Mouse (Mus musculus) liver, adult (tissue): ENCODE results near the gene Gzmf.
"Not testable (repeated sequence)": the region's sequence is repeated elsewhere in the genome, so short reads cannot be mapped to it uniquely, and the experiment has no call there.

Experiments
- GATA4 ChIP-seq: IDR thresholded peaks from 2 replicates; pipeline ENCODE4 v1.6.1; 2014; ENCODE audit warnings: mild to moderate bottlenecking, low read length; ENCODE audit not compliant: insufficient replicate concordance

Gzmf gene

DNA sequence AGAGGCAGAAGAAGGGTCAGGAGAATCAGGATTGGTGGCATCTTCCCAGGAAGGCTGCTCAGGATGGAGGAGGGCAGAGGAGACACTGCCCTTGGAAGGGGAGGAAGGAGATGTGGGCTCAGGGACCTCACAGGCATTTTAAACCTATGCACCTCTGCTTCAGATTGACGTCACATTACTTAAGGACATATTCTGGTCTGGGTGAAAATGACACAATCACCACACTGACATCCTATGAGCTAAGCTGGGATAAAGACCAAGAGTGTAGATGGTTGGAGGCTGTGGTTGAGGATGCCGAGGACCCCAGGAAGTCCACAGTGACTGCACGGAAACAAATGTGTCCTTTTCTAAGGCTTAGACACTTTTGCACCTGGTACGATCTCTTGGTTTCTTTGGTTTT, at the start of gene Gzmf:
Gene Gzmf (minus strand): TSS at position 101 of the 400 bp plus-strand sequence.
- TF ChIP-seq GATA4 = no peak

DNA sequence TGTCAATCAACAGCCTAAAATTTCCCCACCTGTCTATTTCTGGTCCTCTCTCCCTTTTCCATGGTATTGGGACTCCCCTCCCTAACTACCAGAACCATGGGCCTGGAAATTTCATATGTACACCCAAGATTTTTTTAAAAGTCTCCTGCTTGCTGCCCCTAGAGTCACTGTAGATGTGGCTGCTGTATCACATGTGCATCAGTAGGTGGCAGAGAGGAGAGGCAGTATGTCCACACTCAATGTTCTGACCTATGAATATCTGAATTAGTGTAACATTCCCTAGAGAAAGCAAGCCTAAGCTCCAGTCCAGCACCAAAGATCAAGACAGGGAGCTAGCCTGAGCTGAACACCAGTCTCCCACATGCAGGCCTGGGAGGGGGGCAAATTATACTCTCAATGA, 29.2 kb upstream of the Gzmf start:
- no peak for TF ChIP-seq GATA4

DNA sequence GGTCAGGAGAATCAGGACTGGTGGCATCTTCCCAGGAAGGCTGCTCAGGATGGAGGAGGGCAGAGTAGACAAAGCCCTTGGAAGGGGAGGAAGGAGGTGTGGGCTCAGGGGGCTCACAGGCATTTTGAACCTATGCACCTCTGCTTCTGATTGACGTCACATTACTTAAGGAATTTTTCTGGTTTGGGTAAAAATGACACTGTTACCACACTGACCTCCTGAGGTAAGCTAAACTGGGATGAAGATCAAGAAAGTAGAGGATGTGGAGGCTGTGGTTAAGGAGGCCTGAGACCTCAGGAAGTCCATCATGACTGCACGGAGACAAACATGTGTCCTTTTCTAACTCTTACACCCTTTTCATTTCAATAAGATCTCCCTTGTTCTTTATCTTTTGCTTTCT, 23.3 kb upstream of the Gzmf start, which contains the start of gene Gzmc:
Gene Gzmc (minus strand): TSS at position 101 of the 400 bp plus-strand sequence.
- no peak for TF ChIP-seq GATA4

DNA sequence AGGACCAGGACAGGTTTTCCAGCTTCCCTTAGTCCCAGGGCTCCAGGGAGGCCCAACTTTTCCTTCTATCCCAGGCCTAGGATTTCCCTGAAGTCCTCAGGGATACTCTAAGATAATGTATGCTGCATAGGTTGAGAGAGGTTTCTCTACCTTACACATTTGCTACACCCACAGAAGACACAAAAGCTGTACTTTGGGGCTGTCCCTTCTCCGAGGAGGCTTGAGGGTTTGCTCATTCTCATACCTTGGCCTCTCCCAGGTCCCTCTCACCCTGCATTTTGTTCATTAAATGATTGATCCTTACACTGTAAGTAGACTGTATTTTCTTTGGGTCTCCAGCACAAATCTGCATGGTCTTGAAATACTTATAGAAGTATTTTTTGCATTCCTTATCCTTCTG, 5.6 kb downstream of the Gzmf start:
- no peak for TF ChIP-seq GATA4

DNA sequence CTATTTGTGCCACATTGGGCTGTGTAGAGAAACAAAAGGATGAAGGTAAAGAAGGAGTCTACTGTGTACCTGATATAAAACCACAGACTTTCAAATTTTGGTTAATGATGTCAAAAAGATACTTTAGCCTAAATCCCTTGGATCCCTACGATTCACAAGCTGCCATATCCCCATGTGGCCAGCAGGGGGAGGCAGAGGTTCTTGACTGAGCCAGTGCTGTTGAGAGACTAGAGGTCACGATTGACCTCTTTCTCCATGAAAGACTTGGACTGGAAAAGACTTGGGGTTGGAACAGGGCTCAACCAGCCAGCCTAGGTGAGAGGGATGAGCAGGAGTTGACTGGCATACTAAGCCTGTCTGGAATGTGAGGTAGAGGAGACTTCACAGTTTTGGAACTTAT, 7.2 kb downstream of the Gzmf start:
- no peak for TF ChIP-seq GATA4

DNA sequence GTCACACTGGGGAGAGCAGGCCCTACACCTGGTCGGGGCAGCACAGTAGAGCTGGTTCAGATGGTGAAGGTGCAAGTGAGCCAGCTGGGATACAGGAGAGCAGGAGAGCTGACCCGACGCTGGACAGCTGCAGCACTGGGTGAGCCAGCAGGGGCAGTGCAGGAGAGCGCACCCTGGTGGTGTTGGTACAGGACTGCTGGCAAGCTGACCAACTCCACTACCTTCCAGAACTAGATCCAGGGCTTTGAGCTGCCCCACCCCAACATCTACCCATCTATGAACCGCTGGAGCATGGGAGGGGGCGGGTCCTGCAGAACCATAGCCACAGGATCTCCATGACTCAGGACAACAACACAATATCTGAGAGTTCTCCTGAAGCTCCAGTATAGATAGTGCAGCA, 24.3 kb downstream of the Gzmf start:
- TF ChIP-seq GATA4 = no peak

DNA sequence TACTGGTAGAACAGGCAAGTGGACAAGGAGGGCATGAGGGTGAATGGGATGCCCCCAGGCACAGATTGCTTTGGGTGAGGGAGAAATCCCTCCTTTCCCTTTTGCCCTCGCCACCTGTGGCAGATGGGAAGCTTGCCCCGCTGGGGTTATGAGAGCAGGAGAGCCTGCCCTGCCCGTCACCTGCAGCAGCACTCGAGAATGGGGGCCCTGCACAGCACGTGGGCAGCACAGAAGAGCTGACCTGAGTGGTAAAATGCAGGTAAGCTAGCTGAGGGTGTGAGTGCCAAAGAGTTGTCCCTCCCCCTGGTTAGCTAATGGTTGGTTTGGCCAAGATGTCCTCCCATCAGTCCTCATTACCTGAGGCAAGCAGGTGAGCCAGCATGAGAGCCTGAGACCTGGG, 24.7 kb downstream of the Gzmf start:
- no peak for TF ChIP-seq GATA4

DNA sequence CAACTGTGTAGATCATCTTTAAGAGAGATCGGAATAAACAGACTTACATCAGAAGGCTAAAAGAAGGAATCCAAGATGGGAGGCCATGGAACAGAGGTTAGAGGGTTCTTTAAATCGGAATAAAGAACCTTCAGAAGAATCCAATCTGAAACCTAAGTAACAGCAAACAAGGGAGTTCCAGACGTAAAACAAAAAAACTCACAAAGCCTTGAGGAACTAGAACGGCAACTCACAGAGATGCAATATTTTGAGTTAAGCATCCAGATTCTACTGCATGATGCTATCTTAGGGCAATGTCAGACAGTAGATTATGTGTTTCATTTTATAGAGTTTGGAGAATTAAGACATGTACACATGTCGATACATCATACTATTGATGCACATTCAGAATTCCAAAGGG, 36.7 kb downstream of the Gzmf start, which contains the start of gene Gzmn:
Gene Gzmn (minus strand): TSS at position 101 of the 400 bp plus-strand sequence.
- TF ChIP-seq GATA4 = no peak

DNA sequence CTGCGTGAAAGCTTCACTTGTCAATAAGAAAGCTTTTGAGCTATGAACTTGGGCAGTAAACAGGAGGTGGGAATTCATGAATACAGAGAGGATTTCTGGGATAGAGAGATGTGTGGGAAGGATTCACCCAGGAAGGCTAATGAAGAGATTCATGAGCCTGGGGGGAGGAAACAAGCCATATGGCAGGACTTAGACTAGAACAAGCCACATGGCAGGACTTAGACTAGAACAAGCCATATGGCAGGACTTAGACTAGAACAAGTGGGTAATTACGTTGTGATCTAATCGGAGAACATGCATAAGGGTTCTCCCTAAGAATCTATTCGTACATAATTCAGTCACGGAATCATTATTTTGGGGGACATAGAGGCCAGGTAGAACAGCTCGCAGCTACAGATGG, 37.8 kb downstream of the Gzmf start:
- no peak for TF ChIP-seq GATA4

DNA sequence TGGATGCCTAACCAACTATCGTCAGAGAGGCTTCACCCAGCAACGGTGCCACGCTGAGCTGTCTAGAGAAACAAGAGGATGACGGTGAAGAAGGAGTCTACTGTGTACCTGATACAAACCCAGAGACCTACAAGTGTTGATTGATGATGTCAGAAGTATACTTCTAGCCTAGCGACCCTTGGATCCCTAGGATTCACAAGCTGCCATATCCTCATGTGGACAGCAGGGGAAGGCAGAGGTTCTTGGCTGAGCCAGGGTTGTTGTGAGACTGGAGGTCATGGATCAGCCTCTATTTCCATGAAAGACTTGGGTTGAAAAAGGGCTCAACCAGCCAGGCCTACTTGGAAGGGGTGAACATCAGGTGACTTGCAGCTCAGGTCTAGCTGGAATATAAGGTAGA, 38.5 kb downstream of the Gzmf start:
- TF ChIP-seq GATA4 = no peak

DNA sequence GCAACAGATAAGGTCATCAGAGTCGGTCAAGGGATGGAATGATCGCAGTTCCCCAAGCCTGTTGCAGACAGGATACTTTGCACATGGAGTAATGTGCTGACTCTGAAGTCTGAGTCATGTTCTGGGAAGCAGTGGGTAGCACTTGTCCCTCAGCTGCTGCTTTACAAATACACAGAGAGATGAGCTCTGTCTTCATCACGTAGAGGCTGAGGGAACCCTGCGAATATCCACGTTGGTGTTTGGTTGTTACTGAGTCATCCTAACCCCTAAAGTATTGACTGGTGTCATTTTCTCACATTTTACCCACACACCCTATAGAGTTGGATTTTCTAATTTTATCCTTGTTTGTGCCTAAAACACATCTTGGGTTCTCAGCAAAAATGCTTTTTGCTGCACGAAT, 43.2 kb downstream of the Gzmf start:
- TF ChIP-seq GATA4 = no peak

DNA sequence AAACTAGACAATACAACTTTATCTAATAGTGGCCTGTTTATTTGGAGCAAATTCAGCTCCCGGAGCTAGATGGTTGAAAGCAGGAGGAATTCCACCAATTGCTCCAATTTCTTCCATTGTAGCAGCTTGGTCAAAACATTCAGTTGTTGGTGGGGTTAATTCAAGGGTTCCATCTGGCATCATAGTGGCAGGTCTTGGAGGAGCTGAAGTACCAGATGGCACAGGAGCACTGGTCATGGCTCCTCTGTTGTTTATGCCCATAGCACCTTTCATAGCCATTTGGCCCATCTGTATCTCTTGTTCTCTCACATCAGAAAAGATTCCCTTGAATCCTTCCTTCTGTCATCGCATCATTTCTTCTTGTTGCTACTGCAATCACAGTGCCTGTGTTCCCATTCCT, 49.1 kb downstream of the Gzmf start:
- TF ChIP-seq GATA4 = no peak

DNA sequence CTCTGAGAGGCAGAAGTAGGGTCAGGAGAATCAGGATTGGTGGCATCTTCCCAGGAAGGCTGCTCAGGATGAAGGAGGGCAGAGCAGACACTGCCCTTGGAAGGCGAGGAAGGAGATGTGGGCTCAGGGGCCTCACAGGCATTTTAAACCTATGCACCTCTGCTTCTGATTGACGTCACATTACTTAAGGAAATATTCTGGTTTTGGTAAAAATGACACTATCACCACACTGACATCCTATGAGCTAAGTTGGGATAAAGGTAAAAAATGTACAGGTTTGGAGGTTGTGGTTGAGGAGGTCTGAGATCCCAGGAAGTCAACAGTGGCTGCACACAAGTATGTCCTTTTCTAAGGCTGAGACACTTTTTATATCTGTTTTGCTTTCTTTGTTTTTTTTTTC, 51.7 kb downstream of the Gzmf start, which contains the start of gene Gzmg:
Gene Gzmg (minus strand): TSS at position 101 of the 400 bp plus-strand sequence.
- TF ChIP-seq GATA4 = not testable (repeated sequence)

DNA sequence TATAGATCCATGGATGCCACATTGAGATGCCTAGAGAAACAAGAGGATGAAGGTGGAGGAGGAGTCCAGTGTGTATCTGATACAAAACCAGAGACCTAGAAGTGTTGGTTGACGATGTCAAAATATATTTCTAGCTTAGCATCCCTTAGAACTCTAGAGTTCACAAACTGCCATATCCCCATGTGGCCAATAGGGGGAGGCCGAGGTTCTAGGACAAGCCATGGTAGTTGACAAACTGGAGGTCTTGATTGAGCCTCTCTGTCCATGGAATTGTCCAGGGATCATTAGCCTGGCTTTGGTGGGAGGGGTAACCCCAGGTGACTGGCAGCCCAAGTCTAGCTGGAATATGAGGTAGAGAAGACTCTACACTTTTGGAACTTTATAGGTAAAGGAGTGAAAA, 55.9 kb downstream of the Gzmf start:
- TF ChIP-seq GATA4 = no peak
